Mouse (Mus musculus) cortical plate, adult 2 months (tissue): ENCODE measurements around the gene Lyrm2. TPM values are rescaled to one million over a fixed set of nuclear protein-coding genes. Genes with fewer than 3 reads are reported as not detected.

ENCODE experiments used
- H3K27ac ChIP-seq: fragments of 200-500 bp; 2 replicates; pipeline ENCODE4 v1.5.1; 2012; ENCODE audit warnings: low read length, control low read depth, inconsistent platforms; ENCODE audit not compliant: insufficient read depth
- H3K4me1 ChIP-seq: fragments of 200-500 bp; 2 replicates; pipeline ENCODE4 v1.6.1; 2011; ENCODE audit warnings: low read length; ENCODE audit not compliant: control insufficient read depth, insufficient read depth
- H3K4me3 ChIP-seq: fragments of 200-500 bp; 2 replicates; pipeline ENCODE4 v1.5.1; 2011; ENCODE audit warnings: mild to moderate bottlenecking, low read length, control low read depth; ENCODE audit not compliant: insufficient read depth
- CTCF ChIP-seq: fragments of 200-500 bp; IDR thresholded peaks from 2 replicates; pipeline ENCODE4 v1.5.1; 2011; ENCODE audit warnings: mild to moderate bottlenecking, control low read depth, low read length; ENCODE audit not compliant: insufficient read depth; ENCODE audit errors: extremely low read depth
- POLR2A ChIP-seq: fragments of 200-500 bp; IDR thresholded peaks from 2 replicates; pipeline ENCODE4 v1.6.1; 2011; ENCODE audit warnings: mild to moderate bottlenecking, low read length, control low read depth; ENCODE audit not compliant: insufficient read depth; ENCODE audit errors: extremely low read depth
- polyA plus RNA-seq: library from polyadenylated mRNA; depleted of rRNA; stranded (reverse); fragments of >200 nt; gene quantifications from 2 replicates; pipeline ENCODE4 v1.2.3, GENCODE M21; 2012; rRNA removed

The Lyrm2 gene
- polyA plus RNA-seq, result 58.0 and 61.3 TPM in 2 replicates

DNA sequence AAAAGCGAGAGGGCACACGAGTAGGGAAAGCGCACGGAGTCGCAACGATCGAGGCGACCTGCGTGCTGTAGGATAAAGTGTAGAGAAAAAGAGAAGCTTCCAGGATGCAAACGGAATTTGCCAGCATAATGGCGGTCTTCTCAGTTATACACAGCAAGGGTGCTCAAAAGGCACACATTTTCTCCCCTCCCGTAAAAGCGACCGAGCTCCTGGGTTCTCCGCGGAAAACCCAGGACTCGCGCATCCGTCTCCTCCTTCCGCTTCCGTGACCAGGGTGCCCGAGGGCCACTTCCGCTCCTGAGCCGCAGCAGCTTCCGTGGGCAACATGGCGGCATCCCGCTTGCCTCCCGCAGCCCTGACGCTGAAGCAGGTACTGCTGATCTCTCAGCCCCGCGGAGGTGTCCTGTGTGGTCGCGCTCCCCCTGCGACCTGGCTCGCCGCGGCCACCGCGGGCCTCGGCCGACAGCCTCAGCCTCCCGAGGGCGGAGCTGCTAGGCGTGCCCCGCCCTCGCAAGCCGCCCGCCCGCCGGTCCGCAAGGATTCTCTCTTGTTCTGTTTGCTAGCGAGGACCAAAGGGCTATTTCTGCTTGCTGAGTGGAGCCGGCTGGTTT lies at the start of gene Lyrm2:
Gene Lyrm2 (plus strand): TSS at position 288 of the 611 bp plus-strand sequence.
- peak within 1 kb of the TSS; percentile 98 for H3K27ac ChIP-seq
- TF ChIP-seq POLR2A (peak; percentile 77), CTCF (no peak)
- peak within 1 kb of the TSS; percentile 58 for H3K4me3 ChIP-seq
- H3K4me1 ChIP-seq, result peaks cover 2% of the 10 kb centered on the region; the same call in 1 of the 2 replicates

DNA sequence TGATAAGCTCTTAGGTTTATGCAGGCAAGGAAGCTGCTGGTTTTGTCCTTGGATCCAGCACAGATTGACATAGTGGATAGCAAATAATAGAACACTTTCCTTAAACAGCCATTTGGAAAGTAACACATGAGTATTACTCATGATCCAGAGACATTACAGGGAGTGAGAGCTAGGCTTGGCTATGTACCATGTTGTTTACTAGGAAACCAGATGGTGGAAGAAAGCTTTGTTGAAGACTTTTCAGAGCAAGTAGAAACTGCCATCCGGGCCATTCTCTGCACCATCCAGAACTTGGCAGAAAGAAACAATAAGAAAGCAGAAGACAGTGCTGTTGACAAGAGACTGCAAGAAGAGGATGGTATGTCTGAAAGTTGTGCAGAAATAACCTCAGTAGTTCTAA lies 49.3 kb upstream of the Lyrm2 start:
- 0 out of 2 replicates have a peak, but pooled peaks cover 2% of the 10 kb centered on the region for H3K4me1 ChIP-seq
- no peak for TF ChIP-seq POLR2A
- no peak for TF ChIP-seq CTCF
- H3K27ac ChIP-seq, result no peak overlapping the region
- no peak overlapping the region for H3K4me3 ChIP-seq

DNA sequence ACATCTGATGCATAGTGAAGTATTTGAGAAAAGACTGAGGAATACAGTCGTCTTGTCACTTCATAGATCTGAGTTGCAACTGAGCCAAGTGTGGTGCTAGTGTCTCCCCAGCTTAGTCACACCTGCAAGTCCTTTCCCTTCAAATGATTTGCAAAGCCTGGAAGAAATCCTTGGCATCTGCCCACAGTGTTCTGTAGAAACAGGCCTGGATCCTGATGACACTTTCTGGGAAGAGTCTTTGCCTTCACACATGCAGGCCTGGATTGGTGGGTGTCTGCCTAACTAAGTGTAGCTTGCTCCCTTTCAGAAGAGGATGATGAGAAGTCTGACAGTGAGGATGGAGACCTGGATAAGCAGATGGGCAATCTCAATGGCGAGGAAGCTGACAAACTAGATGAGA lies 42.6 kb upstream of the Lyrm2 start:
- TF ChIP-seq CTCF (no peak), POLR2A (no peak)
- no peak overlapping the region for H3K27ac ChIP-seq
- H3K4me1 ChIP-seq, result no peaks in the 10 kb centered on the region
- no peak overlapping the region for H3K4me3 ChIP-seq

DNA sequence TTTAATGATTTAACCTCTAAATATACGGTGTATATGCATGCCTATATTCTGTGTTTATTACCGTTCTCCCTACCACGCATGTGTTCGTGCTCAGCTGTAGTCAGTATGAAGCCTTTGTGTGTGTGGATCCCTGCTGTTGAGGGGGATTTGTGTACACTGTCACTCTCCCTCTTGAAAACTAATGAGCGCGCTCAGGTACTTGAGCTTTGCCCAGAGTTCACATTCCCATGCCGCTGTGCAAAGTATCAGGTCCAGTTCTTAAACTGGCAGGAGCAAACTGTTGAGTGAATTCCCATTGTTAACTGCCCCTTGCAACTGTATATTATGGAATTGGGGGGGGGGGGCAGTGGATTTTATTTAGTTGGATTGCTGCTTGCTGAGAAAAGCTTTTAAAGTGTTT lies 32.6 kb upstream of the Lyrm2 start:
- Histone ChIP-seq H3K27ac (no peak overlapping the region), H3K4me3 (no peak overlapping the region), H3K4me1 (no peaks in the 10 kb centered on the region)
- TF ChIP-seq CTCF, result no peak
- no peak for TF ChIP-seq POLR2A

DNA sequence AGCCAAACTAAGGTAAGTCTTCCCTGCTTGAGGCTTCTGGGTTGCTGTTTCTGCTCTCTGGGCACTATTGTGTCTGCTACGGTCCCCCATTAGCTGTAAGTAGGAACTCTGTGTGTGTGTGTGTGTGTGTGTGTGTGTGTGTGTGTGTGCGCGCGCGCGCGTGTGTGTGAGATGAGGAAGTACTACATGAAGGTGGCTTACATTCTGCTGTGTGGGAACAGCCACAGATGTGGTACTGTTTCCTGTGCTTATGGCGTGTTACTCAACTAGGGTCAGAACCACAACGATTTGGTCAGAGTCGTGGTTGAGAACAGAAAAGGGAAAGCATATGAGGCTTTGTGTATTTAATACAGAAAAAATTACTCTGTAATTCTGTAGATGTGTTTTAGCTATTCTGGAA lies 32.0 kb upstream of the Lyrm2 start:
- Histone ChIP-seq H3K4me3 (no peak overlapping the region), H3K4me1 (no peaks in the 10 kb centered on the region), H3K27ac (no peak overlapping the region)
- TF ChIP-seq CTCF (no peak), POLR2A (no peak)

DNA sequence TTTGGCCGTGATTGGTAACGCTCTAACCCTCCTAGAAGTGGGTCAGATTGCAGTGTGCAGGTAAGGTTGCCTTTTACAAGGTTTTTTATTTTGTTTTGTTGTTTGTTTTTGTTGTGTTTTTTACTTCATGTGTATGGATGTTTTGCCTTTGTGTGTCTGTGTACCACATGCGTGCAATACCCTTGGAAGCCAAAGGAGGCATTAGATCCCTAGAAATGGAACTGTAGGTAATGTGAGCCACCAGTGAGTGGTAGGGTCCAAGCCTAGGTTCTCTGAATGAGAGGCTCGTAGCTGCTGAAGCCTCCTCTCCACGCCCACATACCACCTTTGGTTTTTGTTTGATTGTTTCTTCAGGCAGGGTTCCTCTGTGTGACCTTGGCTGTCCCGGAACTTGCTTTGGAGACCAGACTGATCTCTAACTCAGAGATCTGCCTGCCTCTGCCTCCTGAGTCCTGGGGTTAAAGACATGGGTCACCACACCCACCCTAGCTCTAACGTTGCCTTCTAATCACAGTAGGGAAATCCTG lies 29.7 kb upstream of the Lyrm2 start:
- Histone ChIP-seq H3K4me1 (no peaks in the 10 kb centered on the region), H3K4me3 (no peak overlapping the region), H3K27ac (no peak overlapping the region)
- TF ChIP-seq POLR2A, result no peak
- TF ChIP-seq CTCF, result no peak

DNA sequence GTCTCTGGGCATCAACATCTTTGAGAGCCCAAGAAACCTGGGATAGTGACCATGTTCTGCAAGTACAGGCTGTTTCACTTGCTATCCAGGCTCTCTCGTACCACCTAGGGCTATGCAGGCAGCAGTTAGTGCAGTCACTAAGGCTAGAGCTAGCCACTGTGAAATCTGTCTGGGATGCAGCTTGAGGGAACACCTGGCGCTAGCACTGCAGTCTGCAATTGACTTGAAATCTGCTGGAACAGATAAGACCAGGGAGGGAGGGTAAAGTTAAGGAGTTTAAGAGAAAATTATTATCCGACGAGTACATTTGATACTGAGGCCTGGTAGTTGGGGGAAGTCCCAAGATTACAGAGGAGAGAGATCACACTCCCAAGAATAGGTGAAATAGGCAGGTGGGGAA lies 20.1 kb upstream of the Lyrm2 start:
- Histone ChIP-seq H3K27ac (no peak overlapping the region), H3K4me1 (no peaks in the 10 kb centered on the region), H3K4me3 (no peak overlapping the region)
- TF ChIP-seq POLR2A (no peak), CTCF (no peak)

DNA sequence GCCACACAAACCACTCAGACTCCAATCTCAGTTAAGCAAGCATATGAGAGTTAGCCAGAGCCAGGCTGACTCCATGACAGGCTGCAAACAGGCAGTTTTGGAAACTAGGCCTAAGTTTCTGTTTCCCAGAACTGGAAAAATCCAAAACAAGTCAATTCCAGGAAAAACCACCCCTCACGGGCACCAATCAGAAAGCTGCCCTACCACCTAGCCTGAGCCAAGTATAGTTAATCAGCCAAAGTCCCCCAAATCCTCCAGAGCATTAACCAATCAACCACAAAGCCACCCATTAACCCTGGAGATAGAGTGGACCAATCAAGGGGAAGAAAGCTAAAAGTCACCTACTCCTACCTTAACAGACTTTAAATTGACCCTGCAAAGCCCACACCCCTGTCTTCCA lies 12.9 kb upstream of the Lyrm2 start:
- H3K27ac ChIP-seq, result no peak overlapping the region
- H3K4me1 ChIP-seq, result no peaks in the 10 kb centered on the region
- H3K4me3 ChIP-seq, result no peak overlapping the region
- TF ChIP-seq POLR2A (no peak), CTCF (no peak)

DNA sequence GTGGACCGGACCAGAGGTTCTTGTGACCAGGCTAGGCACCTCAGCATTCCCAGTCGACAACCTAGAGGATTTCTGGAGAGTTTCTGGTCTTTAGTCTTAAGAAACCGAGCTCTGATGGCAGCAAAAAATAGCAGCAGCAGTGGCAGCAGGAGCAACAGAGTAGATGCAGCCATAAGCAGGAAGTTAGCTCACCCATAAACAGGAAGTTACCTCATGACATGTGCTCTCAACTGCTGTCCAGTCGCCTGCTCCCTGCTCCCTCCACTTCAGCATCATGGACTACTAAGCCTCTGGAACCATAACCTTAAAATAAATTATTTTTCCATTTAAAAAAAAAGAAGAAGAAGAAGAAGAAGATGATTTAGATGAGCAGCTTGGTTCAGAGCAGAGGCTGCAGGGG lies 11.0 kb upstream of the Lyrm2 start:
- TF ChIP-seq POLR2A, result no peak
- TF ChIP-seq CTCF, result no peak

DNA sequence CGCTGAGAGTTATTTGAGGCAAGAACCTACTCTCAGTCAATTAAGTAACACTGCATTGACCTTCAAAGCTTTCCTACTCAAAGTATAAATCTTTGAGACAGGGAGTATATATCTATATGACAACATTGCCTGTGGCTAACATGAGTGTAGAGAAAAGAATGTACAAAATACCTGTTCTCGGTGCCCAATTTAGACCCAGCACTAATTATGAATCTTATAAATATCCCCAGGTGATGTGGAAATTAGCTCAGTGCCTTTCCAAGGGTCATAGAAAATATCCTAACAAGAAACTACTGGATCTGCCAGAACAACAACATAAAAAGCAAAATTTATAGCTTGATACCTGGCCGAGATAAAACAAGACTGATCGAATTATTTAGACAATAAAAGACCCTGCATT lies 1.1 kb upstream of the Lyrm2 start:
- H3K4me1 ChIP-seq, result peaks cover 2% of the 10 kb centered on the region; the same call in 1 of the 2 replicates
- TF ChIP-seq POLR2A (no peak), CTCF (no peak)
- H3K27ac ChIP-seq, result no peak overlapping the region
- no peak overlapping the region for H3K4me3 ChIP-seq

More for the DNA sequence above, 11.0 kb upstream of the Lyrm2 start:
- Histone ChIP-seq H3K4me1 (no peaks in the 10 kb centered on the region), H3K27ac (no peak overlapping the region), H3K4me3 (no peak overlapping the region)
